Mouse (Mus musculus): Measurements from ENCODE around the gene Dab2ip.

DNA sequence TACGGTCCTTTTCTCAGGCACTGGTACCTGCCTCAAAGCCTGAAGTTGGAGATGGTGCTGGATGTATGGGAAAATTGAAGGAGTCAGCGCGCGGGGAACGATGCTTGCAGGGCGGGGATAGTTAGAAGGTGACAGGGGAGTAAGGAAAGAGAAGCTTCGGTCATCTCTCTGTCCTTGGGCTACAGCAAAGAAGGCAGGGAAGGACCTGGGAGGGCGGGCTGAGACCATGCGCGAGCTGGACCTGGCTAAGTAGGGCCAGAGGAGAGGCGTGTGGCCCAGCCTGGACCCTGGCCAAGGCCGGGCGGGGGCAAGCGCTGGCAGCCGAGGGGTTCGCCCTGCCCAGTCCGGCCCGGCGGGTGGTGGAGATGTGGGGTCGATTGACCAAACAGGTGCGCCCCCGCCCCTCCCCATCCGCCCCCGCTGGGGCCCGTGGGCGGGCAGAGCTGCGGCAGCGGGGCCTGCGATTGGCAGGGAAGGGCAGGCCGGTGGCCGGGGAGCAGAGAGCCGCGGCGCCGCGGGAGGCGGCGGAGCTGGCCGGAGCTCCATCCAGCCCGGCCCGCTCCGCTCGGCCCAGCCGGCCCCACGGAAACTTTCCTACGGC, 24.4 kb downstream of the Dab2ip start:
- no peak for TF ChIP-seq POLR2A (IDR thresholded peaks at IDR 0.05; ENCODE audit: insufficient read depth, low read depth, low read length)
- no peak for TF ChIP-seq CTCF (IDR thresholded peaks at IDR 0.05)
- TF ChIP-seq EP300 (IDR thresholded peaks at IDR 0.05; ENCODE audit: insufficient read depth, low read depth, low read length), result no peak
